Mouse (Mus musculus) heart, embryonic 14.5 days (tissue): Measurements from ENCODE around the gene Usf1. TPM values are rescaled to one million over a fixed set of nuclear protein-coding genes. Genes with fewer than 3 reads are reported as not detected.

Experiments used
- ATAC-seq: fragments of 200-750 bp; cut with Nextera tagmentation; 2 replicates; pipeline ENCODE4 v1.8.0; 2017; ENCODE audit warnings: low read depth, moderate TSS enrichment; ENCODE audit not compliant: insufficient number of reproducible peaks, insufficient read depth, low FRiP score
- H3K27ac ChIP-seq, 2 experiments: fragments of 200-500 bp in 1 of 2; fragments of 300-500 bp in 1 of 2; sonication (generic) in 1 of 2; replicated peaks in 1 of 2; 2 replicates each; pipeline ENCODE4 v1.5.1; 2012 to 2014; ENCODE audit warnings: low read depth in 2 of 2, low read length in 2 of 2, control low read depth in 1 of 2, mild to moderate bottlenecking in 1 of 2, mixed read lengths in 1 of 2; ENCODE audit not compliant: control insufficient read depth in 1 of 2, insufficient read depth in 1 of 2
- H3K27me3 ChIP-seq: fragments of 300-500 bp; sonication (generic); 2 replicates; pipeline ENCODE4 v1.6.1; 2014; ENCODE audit warnings: mild to moderate bottlenecking, low read length, control low read depth; ENCODE audit not compliant: control insufficient read depth, insufficient read depth
- H3K36me3 ChIP-seq: fragments of 300-500 bp; sonication (generic); 2 replicates; pipeline ENCODE4 v1.6.1; 2014; ENCODE audit warnings: mild to moderate bottlenecking, control low read depth, low read length, mixed read lengths; ENCODE audit not compliant: control insufficient read depth, insufficient read depth
- H3K4me1 ChIP-seq, 2 experiments: fragments of 200-500 bp in 1 of 2; fragments of 300-500 bp in 1 of 2; sonication (generic) in 1 of 2; 2 replicates each; pipeline ENCODE4 v1.6.1; 2012 to 2014; ENCODE audit warnings: low read length in 2 of 2, control low read depth in 1 of 2, mixed read lengths in 1 of 2; ENCODE audit not compliant: control insufficient read depth in 2 of 2, insufficient read depth in 2 of 2
- H3K4me2 ChIP-seq: fragments of 300-500 bp; sonication (generic); 2 replicates; pipeline ENCODE4 v1.6.1; 2014; ENCODE audit warnings: mild to moderate bottlenecking, low read length
- H3K4me3 ChIP-seq, 2 experiments: fragments of 200-500 bp in 1 of 2; fragments of 300-500 bp in 1 of 2; sonication (generic) in 1 of 2; 2 replicates each; pipeline ENCODE4 v1.5.1; 2012 to 2014; ENCODE audit warnings: low read length in 2 of 2, mild to moderate bottlenecking in 2 of 2, control low read depth in 1 of 2, low read depth in 1 of 2, moderate library complexity in 1 of 2; ENCODE audit not compliant: control insufficient read depth in 1 of 2, insufficient read depth in 1 of 2
- H3K9ac ChIP-seq: fragments of 300-500 bp; sonication (generic); 2 replicates; pipeline ENCODE4 v1.6.1; 2014; ENCODE audit warnings: mild to moderate bottlenecking, low read length
- H3K9me3 ChIP-seq: fragments of 300-500 bp; sonication (generic); 2 replicates; pipeline ENCODE4 v1.6.1; 2016; ENCODE audit warnings: low read length, control low read depth; ENCODE audit not compliant: control insufficient read depth
- WGBS: fragments of 180-500 bp; shearing (Covaris S2); extraction: QIAGEN DNeasy Blood & Tissue Kit; methylation state at CpG from one replicate; pipeline ENCODE4 v1.1.7; 2014; 5-methylcytosine and 5-hydroxymethylcytosine counted together
- polyA plus RNA-seq: library from polyadenylated mRNA; unstranded; fragments of >200 nt; fragmentation: Nextera tagmentation; extraction: Ambion mirVana; gene quantifications from 2 replicates; pipeline ENCODE4 v1.2.1, GENCODE M21; 2014

Gene Usf1
- polyA plus RNA-seq, 1 experiment from 2014 or later, result 58.5 TPM

DNA sequence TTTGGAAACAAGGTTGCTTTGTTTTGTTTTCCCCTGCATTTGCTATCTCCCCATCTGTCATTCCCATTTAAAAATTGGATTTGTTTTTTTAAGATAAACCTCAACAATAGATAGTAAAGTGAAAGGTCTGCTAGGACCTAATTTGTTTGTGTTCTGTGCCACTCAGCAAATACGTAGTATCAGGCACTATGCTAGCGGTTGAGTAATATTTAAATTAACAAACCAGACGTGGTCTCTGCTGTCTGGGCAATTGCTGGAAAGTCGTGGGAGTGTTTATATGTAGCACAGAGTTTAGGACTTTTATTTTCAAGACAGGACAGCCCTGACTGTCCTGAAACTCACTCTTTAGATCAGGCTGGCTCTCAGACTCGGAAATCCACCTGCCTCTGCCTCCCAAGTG, 41.4 kb downstream of the Usf1 start:
- no peak for ATAC-seq
- peaks cover 5 to 10% of the 10 kb centered on the region in 2 experiments for H3K4me1 ChIP-seq
- no peaks in the 10 kb centered on the region for H3K27me3 ChIP-seq
- WGBS, result 69% methylated on average over 5 of the region's 5 CpGs
- no peak overlapping the region for H3K4me3 ChIP-seq
- H3K27ac ChIP-seq, result no peak overlapping the region
- 0 out of 2 replicates have a peak, but pooled peaks cover 4% of the 10 kb centered on the region for H3K36me3 ChIP-seq
- no peaks in the 10 kb centered on the region for H3K9me3 ChIP-seq
- no peak overlapping the region for H3K4me2 ChIP-seq
- H3K9ac ChIP-seq, result no peak overlapping the region

DNA sequence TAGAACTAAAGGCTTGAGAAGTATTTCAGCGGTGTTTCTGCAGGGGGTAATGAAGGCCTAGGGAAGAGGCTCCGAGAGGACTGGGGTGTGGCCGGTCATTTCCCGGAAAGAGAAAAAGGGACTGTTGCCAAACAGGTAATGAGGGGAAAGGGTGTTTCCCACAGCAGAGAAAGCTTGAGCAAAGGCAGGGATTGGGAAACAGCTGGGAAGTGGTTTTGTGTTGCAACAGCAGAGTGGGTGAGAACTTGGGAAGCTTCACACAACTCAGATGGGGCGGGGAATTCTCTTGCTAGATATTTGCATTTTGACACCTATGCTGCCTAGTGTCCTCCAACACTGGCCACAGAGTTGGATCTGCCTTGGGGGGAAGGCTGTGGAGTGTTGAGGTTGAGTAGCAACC, 41.8 kb downstream of the Usf1 start:
- H3K9ac ChIP-seq, result no peak overlapping the region
- H3K36me3 ChIP-seq, result 0 out of 2 replicates have a peak, but pooled peaks cover 4% of the 10 kb centered on the region
- no peak overlapping the region for H3K4me3 ChIP-seq
- H3K4me1 ChIP-seq, result peaks cover 2 to 6% of the 10 kb centered on the region in 2 experiments
- H3K4me2 ChIP-seq, result no peak overlapping the region
- H3K27ac ChIP-seq, result no peak overlapping the region
- H3K27me3 ChIP-seq, result no peaks in the 10 kb centered on the region
- WGBS, result 81% methylated on average over 5 of the region's 5 CpGs
- no peak for ATAC-seq
- no peaks in the 10 kb centered on the region for H3K9me3 ChIP-seq

DNA sequence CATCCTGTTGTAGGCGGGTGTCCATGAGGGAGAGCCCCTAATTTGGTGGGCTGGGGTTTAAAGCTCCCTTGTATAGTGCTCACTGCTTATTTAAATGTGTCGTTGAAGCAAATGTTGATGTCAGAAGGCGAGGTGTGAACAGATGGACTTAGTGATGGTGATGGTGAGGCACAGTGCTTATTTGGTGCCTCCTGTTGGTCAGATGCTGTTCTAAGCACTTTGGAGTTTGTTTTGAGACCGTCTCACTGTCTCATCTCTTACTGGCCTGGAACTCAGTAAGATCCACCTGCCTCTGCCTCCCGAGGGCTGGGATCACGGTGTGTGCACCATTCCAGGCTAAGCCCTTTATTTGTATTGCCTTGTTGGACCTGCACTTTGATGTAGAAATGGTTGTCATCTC, 43.8 kb downstream of the Usf1 start:
- no peak overlapping the region for H3K27ac ChIP-seq
- WGBS, result 76% methylated on average over 6 of the region's 6 CpGs
- H3K36me3 ChIP-seq, result 0 out of 2 replicates have a peak, but pooled peaks cover 4% of the 10 kb centered on the region
- no peaks in the 10 kb centered on the region for H3K27me3 ChIP-seq
- H3K4me3 ChIP-seq, result no peak overlapping the region
- no peak for ATAC-seq
- no peaks in the 10 kb centered on the region for H3K9me3 ChIP-seq
- no peak overlapping the region for H3K9ac ChIP-seq
- peaks cover 4 to 11% of the 10 kb centered on the region in 2 experiments; a peak in 3 of 4 replicates for H3K4me1 ChIP-seq
- H3K4me2 ChIP-seq, result no peak overlapping the region

DNA sequence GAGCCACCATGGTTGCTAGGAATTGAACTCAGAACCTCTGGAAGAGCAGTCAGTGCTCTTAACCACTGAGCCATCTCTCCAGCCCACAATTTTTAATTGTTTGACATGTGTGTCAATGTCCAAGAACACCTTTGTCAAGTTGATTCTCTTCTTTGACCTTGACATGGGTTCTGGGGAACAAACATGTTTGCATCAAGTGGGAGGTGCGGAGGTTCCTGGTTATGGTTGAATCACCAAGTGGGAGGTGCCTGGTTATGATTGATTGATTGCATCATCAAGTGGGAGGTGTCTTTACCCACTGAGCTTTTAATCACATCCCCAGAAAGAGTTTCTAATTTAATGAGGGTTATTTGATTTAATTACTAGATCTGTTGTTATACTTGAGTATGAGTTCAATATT, 46.5 kb downstream of the Usf1 start:
- WGBS, result 98% methylated on average over 1 of the region's 1 CpGs

GRCm38 (mm10) chr1:171459791-171460190, 48.7 kb downstream of the Usf1 start:
- Histone ChIP-seq H3K4me3 (no peak overlapping the region), H3K4me1 (peaks cover 4 to 14% of the 10 kb centered on the region in 2 experiments; a peak in 3 of 4 replicates), H3K36me3 (peaks cover 38% of the 10 kb centered on the region), H3K27ac (peak overlapping the region in 1 of 2 experiments; percentile 24; a peak in 1 of 4 replicates), H3K9ac (no peak overlapping the region), H3K4me2 (peak overlapping the region; percentile 31), H3K27me3 (no peaks in the 10 kb centered on the region), H3K9me3 (no peaks in the 10 kb centered on the region)
- ATAC-seq, result no peak
- 50% methylated on average over 5 of the region's 5 CpGs for WGBS

More for the DNA sequence above, 46.5 kb downstream of the Usf1 start:
- H3K9ac ChIP-seq, result no peak overlapping the region
- no peaks in the 10 kb centered on the region for H3K27me3 ChIP-seq
- H3K36me3 ChIP-seq, result peaks cover 26% of the 10 kb centered on the region
- H3K27ac ChIP-seq, result no peak overlapping the region
- H3K4me1 ChIP-seq, result peaks cover 4 to 14% of the 10 kb centered on the region in 2 experiments; a peak in 3 of 4 replicates
- H3K4me3 ChIP-seq, result no peak overlapping the region
- no peak for ATAC-seq
- no peak overlapping the region for H3K4me2 ChIP-seq
- no peaks in the 10 kb centered on the region for H3K9me3 ChIP-seq

GRCm38 (mm10) chr1:171460551-171461503, 49.7 kb downstream of the Usf1 start:
- Histone ChIP-seq H3K27ac (no peak overlapping the region), H3K36me3 (peaks cover 38% of the 10 kb centered on the region), H3K9me3 (no peaks in the 10 kb centered on the region), H3K4me2 (no peak overlapping the region), H3K27me3 (no peaks in the 10 kb centered on the region), H3K9ac (no peak overlapping the region), H3K4me1 (peaks cover 4 to 14% of the 10 kb centered on the region in 2 experiments; a peak in 3 of 4 replicates), H3K4me3 (no peak overlapping the region)
- WGBS, result 89% methylated on average over 21 of the region's 22 CpGs
- ATAC-seq, result no peak

GRCm38 (mm10) chr1:171463133-171463532, 52.0 kb downstream of the Usf1 start:
- H3K27me3 ChIP-seq, result no peaks in the 10 kb centered on the region
- H3K4me2 ChIP-seq, result no peak overlapping the region
- H3K9ac ChIP-seq, result no peak overlapping the region
- peaks cover 4 to 14% of the 10 kb centered on the region in 2 experiments; a peak in 3 of 4 replicates for H3K4me1 ChIP-seq
- ATAC-seq, result no peak
- H3K27ac ChIP-seq, result no peak overlapping the region
- peaks cover 38% of the 10 kb centered on the region for H3K36me3 ChIP-seq
- 89% methylated on average over 3 of the region's 3 CpGs for WGBS
- no peaks in the 10 kb centered on the region for H3K9me3 ChIP-seq
- no peak overlapping the region for H3K4me3 ChIP-seq
